Mouse (Mus musculus): ENCODE data around the gene Ube2d3. TPM values are rescaled to one million over a fixed set of nuclear protein-coding genes. Genes with fewer than 3 reads are reported as not detected.
"Not testable (repeated sequence)": the region's sequence is repeated elsewhere in the genome, so short reads cannot be mapped to it uniquely, and the experiment has no call there.

Ube2d3 gene
- polyA plus RNA-seq, 1 experiment from 2014 or later: 507 TPM

DNA sequence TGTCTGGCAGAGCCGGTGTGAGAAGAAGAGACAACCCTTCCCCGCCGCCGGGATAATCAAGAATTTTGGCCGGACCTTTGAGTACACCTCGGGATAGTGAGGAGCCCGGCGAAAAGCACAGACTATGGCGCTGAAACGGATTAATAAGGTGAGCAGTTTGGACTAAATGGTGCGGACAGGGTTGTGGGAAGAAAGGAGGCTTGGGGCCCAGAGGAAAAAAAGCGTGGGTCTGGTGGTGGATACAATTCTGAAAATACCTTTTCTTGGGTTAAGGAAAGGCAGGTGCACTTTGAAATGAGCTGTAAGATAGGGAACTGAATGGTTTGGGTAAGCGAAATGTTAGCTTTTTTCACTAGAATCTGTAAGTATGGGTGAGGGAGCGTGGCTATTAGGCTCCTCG, 1.7 kb downstream of the Ube2d3 start:
- no peak for ATAC-seq (ENCODE audit: low FRiP score, low read depth)
- WGBS: 3% methylated on average over 15 of the region's 15 CpGs
- peak overlapping the region; percentile 89 for H3K9ac ChIP-seq
- H3K4me1 ChIP-seq: peaks cover 29% of the 10 kb centered on the region
- H3K4me3 ChIP-seq: peak overlapping the region; percentile 71
- no peaks in the 10 kb centered on the region for H3K9me3 ChIP-seq
- H3K27me3 ChIP-seq: no peaks in the 10 kb centered on the region
- peak overlapping the region; percentile 100 for H3K27ac ChIP-seq
- peak overlapping the region; percentile 96 for H3K4me2 ChIP-seq (replicated peaks)
- peaks cover 7% of the 10 kb centered on the region; the same call in 1 of the 2 replicates for H3K36me3 ChIP-seq

GRCm38 (mm10) chr3:135440221-135440620, 2.3 kb downstream of the Ube2d3 start:
- peak overlapping the region; percentile 89 for H3K9ac ChIP-seq
- H3K27ac ChIP-seq: no peak overlapping the region
- WGBS: 21% methylated on average over 7 of the region's 7 CpGs
- H3K9me3 ChIP-seq: no peaks in the 10 kb centered on the region
- no peak for ATAC-seq (ENCODE audit: low FRiP score, low read depth)
- peaks cover 7% of the 10 kb centered on the region; the same call in 1 of the 2 replicates for H3K36me3 ChIP-seq
- H3K4me2 ChIP-seq (replicated peaks): peak overlapping the region; percentile 96
- H3K4me3 ChIP-seq: peak overlapping the region; percentile 71
- H3K27me3 ChIP-seq: no peaks in the 10 kb centered on the region
- H3K4me1 ChIP-seq: peaks cover 29% of the 10 kb centered on the region

DNA sequence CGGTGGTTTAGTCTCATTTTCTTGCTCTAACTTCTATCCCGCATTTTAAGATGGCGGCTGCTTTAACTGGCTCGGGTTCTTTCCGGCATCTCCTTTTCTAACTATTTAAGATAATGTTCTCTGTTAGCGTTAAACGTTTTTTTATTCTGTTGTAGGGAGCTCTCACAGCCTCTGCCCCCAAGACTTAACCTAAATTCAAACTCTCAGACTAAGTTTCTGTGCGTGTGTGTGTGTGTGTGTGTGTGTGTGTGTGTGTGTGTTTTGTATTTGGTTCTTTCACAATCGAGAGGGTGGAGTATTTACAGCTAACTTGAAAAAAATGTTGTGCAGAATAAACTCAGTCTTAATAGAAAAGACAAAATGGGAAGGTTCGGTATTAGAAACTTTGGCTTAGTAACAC, 2.7 kb downstream of the Ube2d3 start:
- H3K9me3 ChIP-seq: no peaks in the 10 kb centered on the region
- H3K4me3 ChIP-seq: peak overlapping the region; percentile 71
- peaks cover 29% of the 10 kb centered on the region for H3K4me1 ChIP-seq
- H3K36me3 ChIP-seq: peaks cover 7% of the 10 kb centered on the region; the same call in 1 of the 2 replicates
- no peaks in the 10 kb centered on the region for H3K27me3 ChIP-seq
- ATAC-seq (ENCODE audit: low FRiP score, low read depth): no peak
- WGBS: 45% methylated on average over 10 of the region's 10 CpGs
- H3K9ac ChIP-seq: peak overlapping the region; percentile 89
- H3K27ac ChIP-seq: no peak overlapping the region
- peak overlapping the region; percentile 96 for H3K4me2 ChIP-seq (replicated peaks)

- Histone ChIP-seq H3K27ac (no peak overlapping the region), H3K36me3 (peaks cover 15% of the 10 kb centered on the region), H3K4me2 (replicated peaks) (no peak overlapping the region), H3K9me3 (no peaks in the 10 kb centered on the region), H3K9ac (no peak overlapping the region), H3K4me1 (peaks cover 23% of the 10 kb centered on the region; the same call in 1 of the 2 replicates), H3K27me3 (no peaks in the 10 kb centered on the region), H3K4me3 (no peak overlapping the region)
- no peak for ATAC-seq (ENCODE audit: low FRiP score, low read depth)
Observed at GRCm38 (mm10) chr3:135444930-135445329, 7.0 kb downstream of the Ube2d3 start.

DNA sequence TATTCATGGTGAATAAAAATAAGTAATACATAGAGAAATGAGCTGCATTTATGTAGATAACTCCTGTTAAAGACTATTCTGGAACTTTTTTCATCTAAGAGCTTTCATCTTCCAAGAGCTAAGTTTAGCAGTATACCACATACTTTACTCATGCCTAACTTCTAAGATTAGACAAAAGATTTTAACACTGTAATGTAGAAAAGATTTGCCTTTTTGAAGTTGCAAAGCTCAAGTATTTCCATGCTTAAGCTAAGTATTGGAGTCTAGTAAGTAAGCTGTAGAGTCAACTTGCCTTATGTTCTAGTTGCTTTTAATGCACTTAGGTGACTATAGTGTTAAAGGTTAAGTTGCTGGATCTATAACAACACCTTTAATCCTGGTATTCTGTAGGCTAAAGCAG, 21.0 kb downstream of the Ube2d3 start:
- no peak for ATAC-seq (ENCODE audit: low FRiP score, low read depth)
- no peaks in the 10 kb centered on the region for H3K9me3 ChIP-seq
- peaks cover 49% of the 10 kb centered on the region for H3K36me3 ChIP-seq
- no peaks in the 10 kb centered on the region for H3K27me3 ChIP-seq
- H3K4me3 ChIP-seq: no peak overlapping the region
- no peaks in the 10 kb centered on the region for H3K4me1 ChIP-seq
- no peak overlapping the region for H3K4me2 ChIP-seq (replicated peaks)
- H3K27ac ChIP-seq: no peak overlapping the region
- no peak overlapping the region for H3K9ac ChIP-seq

DNA sequence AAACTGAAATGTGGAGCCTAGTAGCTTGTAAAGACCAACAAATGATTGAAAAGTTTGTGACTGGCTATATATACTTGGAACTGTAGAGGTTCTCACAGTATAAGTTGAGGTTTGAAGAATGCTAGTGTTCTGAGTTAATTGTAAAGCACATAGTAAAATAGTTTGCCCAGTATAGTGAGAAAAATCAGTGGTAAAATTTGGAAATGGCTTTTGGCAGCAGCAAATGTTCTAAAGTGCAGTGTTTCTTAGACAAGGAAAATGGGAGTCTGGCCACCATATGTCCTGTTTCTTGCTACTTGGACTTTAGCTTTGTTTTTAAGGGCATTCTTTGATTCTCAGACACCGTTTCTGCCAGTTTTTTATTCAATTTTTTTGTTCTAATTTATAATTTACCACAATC, 30.5 kb downstream of the Ube2d3 start:
- Histone ChIP-seq H3K4me3 (no peak overlapping the region), H3K27ac (0 out of 2 replicates have a peak overlapping the region, but pooled peaks have one; percentile 22), H3K4me2 (replicated peaks) (no peak overlapping the region), H3K9me3 (no peaks in the 10 kb centered on the region), H3K27me3 (no peaks in the 10 kb centered on the region), H3K4me1 (peaks cover 18% of the 10 kb centered on the region), H3K36me3 (peaks cover 14% of the 10 kb centered on the region), H3K9ac (no peak overlapping the region)
- 59% methylated on average over 1 of the region's 1 CpGs for WGBS
- peak; percentile 7; the same call in 1 of the 2 replicates for ATAC-seq (ENCODE audit: low FRiP score, low read depth)

DNA sequence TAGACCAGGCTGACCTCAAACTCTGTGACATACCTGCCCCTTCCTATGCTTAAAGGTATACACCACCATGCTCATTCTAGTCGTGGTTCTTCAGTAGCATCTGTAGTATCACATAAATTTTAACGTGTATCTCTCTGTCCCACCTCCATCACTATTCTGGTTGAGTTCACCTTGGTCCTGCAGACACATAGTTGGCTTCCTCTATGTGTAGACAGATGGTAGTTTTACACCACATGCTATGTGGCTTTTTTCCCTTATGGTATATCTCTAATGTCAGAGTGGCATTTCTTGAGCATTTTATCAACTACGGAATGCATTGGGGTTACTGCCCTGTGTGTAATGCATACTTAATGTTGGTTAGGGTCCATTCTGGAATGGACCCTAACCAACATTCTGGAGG, 31.2 kb downstream of the Ube2d3 start:
- H3K27ac ChIP-seq: 0 out of 2 replicates have a peak overlapping the region, but pooled peaks have one; percentile 22
- 56% methylated on average over 3 of the region's 3 CpGs for WGBS
- peaks cover 18% of the 10 kb centered on the region for H3K4me1 ChIP-seq

DNA sequence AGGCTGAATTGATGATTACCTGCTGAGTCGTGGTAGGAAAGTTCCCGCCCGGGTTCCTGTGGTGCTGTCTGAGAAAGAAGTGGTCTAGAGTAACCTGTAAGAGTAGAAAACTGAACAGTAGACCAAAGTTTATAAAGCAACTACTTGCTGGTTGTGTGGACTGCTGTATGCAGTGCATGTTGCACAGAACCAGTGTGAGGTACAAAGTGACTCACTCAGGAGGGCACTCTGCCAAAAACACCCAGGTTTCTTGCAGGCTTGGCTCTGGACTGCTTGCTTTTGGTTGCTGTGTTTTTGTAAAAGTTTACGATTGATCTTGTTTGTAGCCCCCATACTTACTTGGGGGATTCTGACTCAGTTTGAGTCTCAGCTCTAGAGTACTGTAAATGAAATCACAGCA, 32.0 kb downstream of the Ube2d3 start:
- peak; percentile 80 for ATAC-seq (ENCODE audit: low FRiP score, low read depth)
- WGBS: 28% methylated on average over 4 of the region's 4 CpGs
- peak overlapping the region; percentile 64 for H3K27ac ChIP-seq

More for the DNA sequence above, 31.2 kb downstream of the Ube2d3 start:
- H3K4me2 ChIP-seq (replicated peaks): no peak overlapping the region
- H3K4me3 ChIP-seq: no peak overlapping the region
- no peak overlapping the region for H3K9ac ChIP-seq
- peak; percentile 16; the same call in 1 of the 2 replicates for ATAC-seq (ENCODE audit: low FRiP score, low read depth)
- H3K27me3 ChIP-seq: no peaks in the 10 kb centered on the region
- H3K36me3 ChIP-seq: peaks cover 10% of the 10 kb centered on the region
- no peaks in the 10 kb centered on the region for H3K9me3 ChIP-seq

DNA sequence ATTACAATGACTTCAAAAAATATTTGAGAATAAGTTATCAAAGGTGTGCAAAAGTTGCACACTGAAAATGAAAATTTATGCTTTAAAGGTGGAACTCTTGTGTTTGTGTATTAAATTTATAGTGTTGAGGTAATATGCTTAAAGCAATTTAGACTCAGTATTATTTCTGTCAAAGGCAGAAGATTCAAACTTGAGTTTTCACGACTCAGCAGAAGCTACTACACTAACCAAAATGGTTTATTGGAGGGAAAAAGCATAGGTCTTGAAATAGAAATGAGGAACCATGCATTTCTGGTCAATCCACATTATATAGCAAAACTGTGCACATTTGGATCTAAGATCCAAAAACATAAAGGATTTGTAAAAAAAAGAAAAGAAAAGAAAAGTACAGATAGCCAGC, 32.9 kb downstream of the Ube2d3 start:
- Histone ChIP-seq H3K27ac (no peak overlapping the region), H3K4me3 (no peak overlapping the region), H3K9ac (no peak overlapping the region), H3K27me3 (no peaks in the 10 kb centered on the region), H3K4me2 (replicated peaks) (no peak overlapping the region), H3K36me3 (peaks cover 8% of the 10 kb centered on the region), H3K9me3 (no peaks in the 10 kb centered on the region), H3K4me1 (peaks cover 18% of the 10 kb centered on the region)
- 84% methylated on average over 1 of the region's 1 CpGs for WGBS
- no peak for ATAC-seq (ENCODE audit: low FRiP score, low read depth)

More for the DNA sequence above, 32.0 kb downstream of the Ube2d3 start:
- no peak overlapping the region for H3K4me3 ChIP-seq
- no peaks in the 10 kb centered on the region for H3K27me3 ChIP-seq
- peaks cover 8% of the 10 kb centered on the region for H3K36me3 ChIP-seq
- H3K9ac ChIP-seq: no peak overlapping the region
- no peaks in the 10 kb centered on the region for H3K9me3 ChIP-seq
- H3K4me1 ChIP-seq: peaks cover 18% of the 10 kb centered on the region
- H3K4me2 ChIP-seq (replicated peaks): no peak overlapping the region

DNA sequence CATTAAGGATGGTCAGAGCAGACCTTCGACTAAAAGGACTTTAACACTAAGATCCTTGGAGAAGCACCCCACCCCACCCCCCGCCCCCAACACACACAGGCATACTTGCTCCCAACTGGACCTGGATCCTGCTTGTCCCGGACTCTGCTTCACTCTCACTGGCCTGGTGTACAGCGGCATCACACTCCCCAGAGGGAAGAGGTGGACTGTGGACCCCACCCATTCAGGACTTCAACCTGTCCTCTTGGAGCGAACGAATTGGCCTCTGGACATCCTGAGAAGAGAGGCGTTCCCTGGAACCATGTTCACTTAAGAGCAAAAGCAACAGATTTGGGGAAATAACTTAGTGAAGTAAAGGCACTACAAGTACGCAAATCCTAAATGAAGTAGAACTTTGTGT, 37.1 kb downstream of the Ube2d3 start:
- ATAC-seq (ENCODE audit: low FRiP score, low read depth): no peak
- H3K9ac ChIP-seq: no peak overlapping the region
- H3K4me3 ChIP-seq: no peak overlapping the region
- H3K4me1 ChIP-seq: peaks cover 5% of the 10 kb centered on the region
- H3K27me3 ChIP-seq: no peaks in the 10 kb centered on the region
- 82% methylated on average over 8 of the region's 8 CpGs for WGBS
- no peak overlapping the region for H3K4me2 ChIP-seq (replicated peaks)
- H3K27ac ChIP-seq: no peak overlapping the region
- H3K9me3 ChIP-seq: no peaks in the 10 kb centered on the region
- H3K36me3 ChIP-seq: no peaks in the 10 kb centered on the region

DNA sequence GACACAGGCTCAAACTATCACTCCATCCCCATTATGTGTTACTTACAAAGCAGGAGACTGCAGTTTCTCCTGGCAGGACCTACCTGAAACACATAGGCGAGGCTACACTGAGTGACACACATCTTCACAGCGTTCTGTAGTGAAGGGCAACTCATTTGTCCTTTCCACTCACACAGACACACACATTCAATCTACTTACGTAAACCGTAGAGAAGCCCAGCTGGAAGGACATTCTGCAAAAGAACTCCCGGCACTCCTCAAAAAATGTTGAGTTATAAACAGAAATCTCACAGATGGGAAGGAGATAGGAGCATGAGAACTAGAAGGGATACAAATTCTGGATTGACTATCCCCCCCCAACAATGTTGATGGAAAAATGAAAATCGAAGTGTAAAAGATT, 38.3 kb downstream of the Ube2d3 start:
- Histone ChIP-seq H3K27me3 (no peaks in the 10 kb centered on the region), H3K36me3 (no peaks in the 10 kb centered on the region), H3K4me2 (replicated peaks) (no peak overlapping the region), H3K9me3 (no peaks in the 10 kb centered on the region), H3K27ac (no peak overlapping the region), H3K9ac (no peak overlapping the region), H3K4me3 (no peak overlapping the region), H3K4me1 (no peaks in the 10 kb centered on the region)
- 80% methylated on average over 6 of the region's 6 CpGs for WGBS
- no peak for ATAC-seq (ENCODE audit: low FRiP score, low read depth)

DNA sequence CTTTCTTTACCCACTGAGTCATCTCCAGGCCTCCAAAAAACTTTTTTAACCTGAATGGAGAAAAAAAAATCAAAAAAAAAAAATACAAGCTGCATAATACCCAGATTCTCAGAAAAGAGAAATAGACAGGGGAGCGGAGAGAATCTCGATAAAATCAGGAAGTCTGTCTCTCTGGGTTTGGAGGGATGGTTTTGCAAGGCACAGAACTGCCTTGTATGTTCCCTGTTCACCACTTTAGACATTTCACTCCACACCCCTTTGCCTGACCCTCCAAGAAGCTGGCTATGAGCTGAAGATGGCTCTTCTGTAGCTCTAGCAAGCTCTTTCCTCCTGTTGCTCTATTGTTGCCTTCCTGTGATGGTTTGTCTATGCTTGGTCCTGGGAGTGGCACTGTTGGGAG, 39.0 kb downstream of the Ube2d3 start:
- H3K4me3 ChIP-seq: no peak overlapping the region
- no peak overlapping the region for H3K4me2 ChIP-seq (replicated peaks)
- H3K27me3 ChIP-seq: no peaks in the 10 kb centered on the region
- 97% methylated on average over 2 of the region's 2 CpGs for WGBS
- no peaks in the 10 kb centered on the region for H3K4me1 ChIP-seq
- no peaks in the 10 kb centered on the region for H3K36me3 ChIP-seq
- ATAC-seq (ENCODE audit: low FRiP score, low read depth): no peak
- H3K27ac ChIP-seq: no peak overlapping the region
- H3K9ac ChIP-seq: no peak overlapping the region
- H3K9me3 ChIP-seq: no peaks in the 10 kb centered on the region

- WGBS: 79% methylated on average over 5 of the region's 5 CpGs
- H3K27me3 ChIP-seq; H3K36me3 ChIP-seq; H3K27ac ChIP-seq; ATAC-seq (ENCODE audit: low FRiP score, low read depth); H3K4me1 ChIP-seq; H3K4me2 ChIP-seq (replicated peaks); H3K4me3 ChIP-seq; H3K9ac ChIP-seq; H3K9me3 ChIP-seq: not testable (repeated sequence)
Observed at GRCm38 (mm10) chr3:135479090-135479489, 41.1 kb downstream of the Ube2d3 start.

Data from limb, embryonic 13.5 days (tissue).